Mouse (Mus musculus) embryo, embryonic 11 days (tissue): ENCODE measurements at regions not wholly inside any gene's neighbourhood (a gene's known extent, or its start where the extent isn't known, plus 50 kb on each side); places are given as distances from the start of the nearest gene placed in this dataset.

Source experiments
- DNase-seq: peaks from one replicate; pipeline ENCODE4 v3.0.0-alpha.2; 2015

DNA sequence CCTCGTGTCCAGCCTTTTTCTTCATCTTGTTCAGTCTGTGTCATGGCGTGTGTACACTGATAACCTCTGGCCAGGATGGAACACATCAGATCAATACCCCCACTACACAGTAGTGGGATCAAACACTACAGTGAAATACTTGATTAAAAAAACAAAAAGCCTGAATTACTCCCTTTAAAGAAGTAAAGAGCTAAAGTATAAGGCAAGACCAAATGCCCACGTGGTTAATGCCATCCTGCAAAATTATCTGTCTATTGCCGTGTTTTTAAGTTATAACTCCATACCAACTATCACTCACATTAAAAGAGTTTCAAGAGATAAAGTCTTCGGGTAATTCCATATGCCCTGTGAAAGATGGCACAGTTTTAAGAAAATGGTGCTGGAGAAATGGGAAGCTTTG is 198.6 kb upstream of the Hnrnpa3 start:
- no peak for DNase-seq

DNA sequence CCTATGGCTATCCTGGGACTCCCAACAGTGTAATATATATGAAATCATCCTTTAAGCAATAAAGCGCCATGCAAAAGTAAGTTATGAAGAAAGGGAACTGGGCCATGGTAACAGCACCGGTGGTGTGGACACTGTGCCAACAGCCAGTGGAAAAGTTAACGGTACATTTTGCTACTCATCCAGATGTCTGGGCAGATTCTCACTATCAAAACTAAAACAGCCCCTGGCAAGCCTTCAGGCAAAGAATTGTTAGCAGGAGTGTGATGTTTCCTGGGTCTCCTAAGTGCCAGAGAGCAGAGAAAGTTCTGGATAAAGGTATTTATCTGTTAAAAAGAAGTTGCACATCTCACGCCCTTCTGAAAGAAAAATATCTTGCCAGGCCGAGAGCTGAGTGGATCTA is 198.0 kb upstream of the Hnrnpa3 start:
- DNase-seq, result no peak

DNA sequence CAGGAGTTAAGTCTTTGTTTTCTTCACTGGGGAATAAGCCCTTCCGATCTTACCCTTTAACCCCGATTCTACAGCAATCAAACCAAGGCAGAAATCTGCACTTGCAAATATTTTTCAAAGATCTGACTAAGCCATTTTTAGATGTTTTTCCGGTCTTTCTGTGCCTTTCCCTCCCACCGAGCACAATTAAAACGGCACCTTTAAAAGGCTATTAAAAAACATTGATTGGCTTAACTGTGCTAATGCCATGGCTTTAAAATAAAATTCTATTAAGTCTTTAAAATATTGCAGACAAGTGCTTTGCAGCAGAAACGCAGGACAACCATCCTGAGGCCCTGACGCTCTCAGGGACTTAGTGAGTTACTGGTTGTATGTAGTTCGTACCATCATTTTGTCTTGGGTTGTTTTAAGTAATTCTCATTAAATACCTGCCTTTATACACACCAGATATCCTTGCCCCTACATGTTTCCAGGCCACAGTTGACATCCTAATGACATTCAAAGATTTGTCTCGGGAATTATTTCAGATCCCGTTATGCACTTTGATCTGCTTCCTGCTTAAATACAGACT is 197.6 kb upstream of the Hnrnpa3 start:
- no peak for DNase-seq

DNA sequence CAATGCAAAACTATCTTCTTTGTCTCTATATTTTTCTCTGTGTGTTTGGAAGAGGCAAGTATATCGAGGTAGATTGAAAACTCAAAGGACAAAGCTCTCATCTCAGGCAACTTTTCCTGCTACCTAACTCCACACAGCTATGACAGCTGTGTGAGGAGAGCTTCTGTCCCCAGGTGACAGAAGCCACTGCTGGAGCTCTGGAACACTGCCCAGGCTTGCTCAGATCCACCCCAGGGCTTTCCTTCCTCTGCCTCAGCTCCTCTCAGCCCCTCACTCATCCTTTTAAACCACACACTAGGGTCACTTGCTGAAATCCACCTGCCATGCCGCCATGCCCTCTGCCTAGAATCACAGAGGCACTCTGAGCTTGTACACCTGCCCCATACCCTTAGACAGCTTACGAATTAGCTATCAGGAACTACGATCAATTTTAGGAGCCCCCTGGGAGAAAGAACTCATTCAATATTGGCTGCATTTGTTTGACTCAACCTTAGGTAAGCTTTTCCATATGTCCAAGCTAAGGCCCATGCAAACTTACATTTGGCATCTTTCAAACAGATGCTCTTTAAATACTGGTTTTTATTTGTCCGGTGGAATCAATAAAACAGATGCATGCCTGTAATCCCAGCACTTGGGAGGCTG is 196.9 kb upstream of the Hnrnpa3 start:
- peak; percentile 16 for DNase-seq

DNA sequence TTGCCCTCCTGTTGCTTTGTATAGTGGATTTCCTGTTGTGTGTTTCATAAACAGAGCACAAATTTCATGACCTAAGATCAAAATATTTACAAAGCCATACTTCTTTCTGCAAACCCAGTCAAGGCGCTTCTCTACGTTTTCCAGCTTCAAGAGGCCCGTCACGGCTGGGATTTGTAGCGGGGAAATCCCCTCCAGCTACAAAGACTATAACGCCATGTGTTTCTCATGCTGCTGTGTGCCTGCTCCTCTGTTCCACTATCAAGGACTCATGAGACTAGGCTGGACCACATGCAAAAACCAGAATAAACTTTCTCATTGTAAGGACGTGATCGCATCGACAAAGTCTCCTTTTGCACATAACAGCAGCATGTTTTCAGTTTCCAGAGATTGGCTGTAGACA is 196.0 kb upstream of the Hnrnpa3 start:
- peak; percentile 30 for DNase-seq

DNA sequence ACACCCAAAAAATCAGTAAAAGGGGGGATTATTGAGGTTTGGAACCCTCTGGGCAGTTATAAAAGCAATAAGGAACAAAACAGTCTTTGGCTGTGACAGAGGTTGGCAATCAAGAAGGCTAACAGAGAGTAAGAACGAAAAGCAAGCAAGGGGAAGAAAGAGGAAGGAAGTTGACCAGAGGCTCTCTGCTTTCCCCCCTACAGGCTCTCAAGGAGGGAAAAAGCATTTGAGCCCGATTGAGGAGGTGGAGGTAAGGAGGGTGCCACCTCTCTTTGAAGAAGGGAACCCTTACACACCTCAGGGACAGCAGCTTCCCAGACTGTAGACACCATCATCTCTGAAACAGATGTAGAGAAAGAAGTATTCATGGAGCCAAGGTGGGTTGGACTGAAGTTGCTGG is 194.6 kb upstream of the Hnrnpa3 start:
- DNase-seq, result no peak

DNA sequence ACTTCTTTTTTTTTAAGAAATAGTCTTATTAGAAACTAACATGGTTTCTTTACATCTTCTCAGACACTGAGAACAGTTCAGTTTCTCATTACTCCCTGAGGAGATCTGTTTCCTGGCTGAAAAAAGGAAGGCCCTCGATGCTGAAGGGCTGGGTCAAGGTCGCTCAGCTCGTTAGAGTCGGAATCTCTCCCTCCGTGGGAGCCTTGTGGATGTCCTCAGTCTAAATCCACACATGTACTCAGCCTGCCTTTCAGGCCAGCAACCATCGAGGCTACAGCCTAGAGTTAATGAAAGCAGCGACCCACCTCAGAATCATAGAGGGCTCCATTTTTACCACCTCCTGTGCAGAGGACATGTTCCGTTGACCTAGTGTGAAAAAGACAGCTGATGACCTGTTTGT is 190.2 kb upstream of the Hnrnpa3 start:
- DNase-seq, result no peak

DNA sequence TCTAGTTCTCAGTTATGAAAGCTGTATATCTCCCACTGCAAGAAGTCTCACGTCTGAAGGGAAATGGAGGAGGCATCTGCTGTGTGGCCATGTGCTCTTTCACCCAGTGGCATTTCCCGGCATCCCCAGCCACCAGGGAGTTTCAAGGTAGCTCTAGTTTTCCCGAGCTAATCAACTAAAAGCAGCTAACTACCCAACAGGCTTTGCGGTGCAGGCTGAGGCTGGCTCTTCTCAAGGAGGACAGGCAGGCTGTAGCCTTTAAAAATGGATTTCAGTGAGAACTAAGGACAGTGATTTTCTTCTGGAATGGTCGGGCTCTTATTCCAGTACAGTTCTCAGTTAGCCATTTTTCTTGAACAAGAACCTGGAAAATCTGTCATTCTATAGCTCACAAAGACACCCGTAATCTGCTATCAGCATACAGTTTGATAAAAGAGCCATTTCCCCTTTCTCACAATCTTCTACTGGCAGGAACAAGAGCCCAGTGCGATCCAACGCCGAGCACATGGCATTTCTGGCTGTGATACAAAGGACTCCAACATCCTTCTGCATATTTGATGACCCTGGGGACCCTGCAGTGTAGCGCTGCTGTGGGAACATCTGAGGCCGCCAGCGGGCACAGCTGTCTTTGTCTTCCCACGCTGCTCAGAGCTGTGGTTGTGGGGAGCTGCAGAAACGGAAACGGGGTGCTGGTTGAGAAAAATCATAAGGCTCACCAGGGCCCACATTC is 188.9 kb upstream of the Hnrnpa3 start:
- DNase-seq, result peak; percentile 72

DNA sequence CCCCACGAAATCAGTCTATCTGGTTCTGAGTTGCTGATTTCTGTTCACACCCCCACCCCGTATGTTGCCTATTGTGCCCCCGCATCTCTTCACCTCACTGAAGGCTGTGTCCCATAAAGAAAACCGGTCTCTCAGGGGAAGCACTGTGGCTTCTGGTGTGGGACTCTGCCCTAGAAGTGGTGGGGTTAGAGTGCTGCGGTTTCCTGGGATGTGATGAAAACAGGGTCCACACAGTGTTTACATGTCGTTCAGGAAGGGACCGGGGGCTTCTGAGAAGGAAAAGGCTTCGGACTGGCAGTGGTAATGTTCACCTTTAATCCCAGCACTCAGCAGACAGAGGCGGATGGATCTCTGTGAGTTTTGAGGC is 188.4 kb upstream of the Hnrnpa3 start:
- no peak for DNase-seq

DNA sequence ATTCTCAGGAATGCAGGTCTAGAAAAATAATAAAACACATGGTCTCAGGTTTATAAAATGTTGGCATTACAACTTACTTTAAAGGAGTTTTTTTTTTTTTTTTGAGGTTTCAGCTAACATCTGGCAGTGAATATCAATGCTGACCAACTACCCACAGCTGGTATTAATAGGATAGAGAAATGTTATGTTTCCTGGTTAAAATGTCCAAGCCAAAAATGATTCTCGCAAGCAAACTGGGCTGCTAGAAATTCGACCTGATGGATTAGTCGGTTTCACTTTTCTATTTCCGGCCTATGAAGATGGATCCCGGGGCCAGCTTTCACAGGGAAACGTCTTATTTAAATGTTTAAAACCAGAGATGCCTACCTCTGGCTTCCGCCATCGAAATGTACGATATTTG is 186.6 kb upstream of the Hnrnpa3 start:
- DNase-seq, result no peak

DNA sequence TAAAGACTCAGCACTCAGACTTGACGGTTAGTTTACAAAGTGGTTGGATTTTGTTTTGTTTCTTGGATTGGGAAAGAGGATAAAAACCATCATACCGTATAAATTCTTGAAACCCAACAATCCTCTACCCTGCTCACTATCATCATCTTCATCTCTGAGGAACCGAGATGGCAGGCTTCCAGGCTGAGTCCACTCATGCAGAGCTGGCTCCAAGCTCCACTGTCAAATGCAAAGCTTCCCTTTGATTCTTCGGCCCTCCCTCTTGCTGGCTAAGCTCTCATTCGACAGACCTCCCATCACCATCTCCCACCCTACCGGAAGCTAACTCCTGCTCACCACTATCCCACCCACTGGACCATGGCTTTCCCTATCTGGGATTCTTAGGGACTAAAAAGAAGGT is 184.6 kb upstream of the Hnrnpa3 start:
- DNase-seq, result no peak

DNA sequence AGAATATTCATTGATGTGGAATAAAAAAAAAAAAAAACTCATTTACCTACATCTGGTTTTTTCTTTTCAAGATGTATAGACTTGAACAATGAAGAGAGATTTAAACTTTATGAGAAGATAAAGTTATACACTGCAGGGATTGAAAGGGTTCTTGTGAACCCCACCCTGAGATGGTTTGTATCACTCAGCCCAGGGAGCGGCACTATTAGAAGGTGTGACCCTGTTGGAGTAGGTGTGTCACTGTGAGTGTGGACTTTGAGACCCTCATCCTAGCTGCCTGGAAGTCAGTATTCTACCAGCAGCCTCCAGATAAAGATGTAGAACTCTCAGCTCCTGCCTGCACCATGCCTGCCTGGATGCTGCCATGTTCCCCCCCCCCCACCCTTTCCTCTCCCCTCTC is 182.7 kb upstream of the Hnrnpa3 start:
- DNase-seq, result no peak

DNA sequence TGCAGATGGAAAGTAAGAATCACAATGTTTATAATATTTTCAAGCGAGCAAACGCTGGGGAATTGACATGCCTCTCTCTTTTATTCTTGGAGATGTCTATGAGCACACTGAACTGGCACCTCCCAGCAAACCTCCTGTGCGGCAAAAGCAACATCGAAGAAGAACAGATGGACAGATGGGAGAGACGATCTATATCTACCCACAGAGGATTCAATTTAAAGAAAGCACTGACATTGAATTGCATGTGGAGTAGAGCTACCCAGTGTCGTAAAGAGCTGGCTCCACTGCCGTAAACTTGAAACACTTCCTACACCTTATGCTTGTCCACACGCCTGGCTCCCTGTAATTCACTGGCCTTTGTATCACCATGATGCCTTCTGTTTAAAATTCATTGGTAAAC is 182.0 kb upstream of the Hnrnpa3 start:
- DNase-seq, result no peak

DNA sequence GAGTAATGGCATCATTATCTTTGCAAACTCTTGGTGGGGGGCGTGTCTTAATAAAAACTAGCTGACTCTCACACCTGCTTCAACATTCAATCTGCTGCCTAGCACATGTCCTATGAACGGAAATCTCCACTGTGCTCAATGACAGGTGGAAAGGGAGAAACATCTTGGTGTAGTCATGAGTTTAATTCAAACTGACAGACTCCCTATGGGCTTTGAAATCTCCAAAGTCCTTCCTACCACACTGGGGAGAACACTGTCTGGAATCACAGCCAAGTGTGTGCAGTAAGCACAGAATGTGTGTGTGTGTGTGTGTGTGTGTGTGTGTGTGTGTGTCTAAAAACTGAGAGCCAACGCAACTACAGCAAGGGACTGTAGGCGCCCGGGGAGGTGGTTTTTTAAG is 179.5 kb upstream of the Hnrnpa3 start:
- no peak for DNase-seq

DNA sequence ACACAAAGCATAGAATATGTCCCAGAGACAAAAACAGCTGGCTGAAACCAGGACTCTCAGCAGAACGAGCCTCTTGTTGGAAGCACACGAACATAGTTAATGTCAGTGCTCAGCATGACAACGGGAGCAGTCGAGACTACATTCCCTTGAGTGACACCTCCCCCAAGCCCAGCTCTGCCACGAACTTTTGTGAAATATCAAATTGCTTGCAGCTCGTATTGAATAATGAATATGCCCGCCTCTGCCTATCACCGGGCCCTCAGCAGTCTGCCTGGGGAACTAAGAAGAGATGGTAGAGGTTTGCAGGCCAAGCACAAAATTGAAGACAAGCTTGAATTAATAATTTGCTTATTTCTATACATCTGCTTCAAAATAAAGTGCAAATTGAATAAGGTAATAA is 177.2 kb upstream of the Hnrnpa3 start:
- DNase-seq, result no peak

DNA sequence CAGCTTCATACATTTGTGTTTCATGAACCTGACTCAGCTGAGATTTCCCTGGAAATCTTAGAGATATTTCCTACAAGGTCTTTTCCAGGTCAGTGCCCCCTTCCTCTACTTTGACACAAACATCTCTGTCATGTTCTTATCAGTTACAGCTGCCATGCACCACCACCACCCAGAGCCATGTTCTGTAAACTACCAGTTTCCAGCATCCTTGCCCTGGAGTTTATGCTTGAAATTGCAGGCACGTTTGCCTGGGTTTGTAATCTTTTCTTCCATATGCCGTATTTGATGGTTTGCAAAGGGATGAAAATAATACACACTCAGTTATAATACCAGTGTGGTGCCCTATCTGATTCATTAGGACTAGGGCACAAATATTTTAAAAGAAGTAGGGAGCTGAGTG is 176.6 kb upstream of the Hnrnpa3 start:
- DNase-seq, result no peak

DNA sequence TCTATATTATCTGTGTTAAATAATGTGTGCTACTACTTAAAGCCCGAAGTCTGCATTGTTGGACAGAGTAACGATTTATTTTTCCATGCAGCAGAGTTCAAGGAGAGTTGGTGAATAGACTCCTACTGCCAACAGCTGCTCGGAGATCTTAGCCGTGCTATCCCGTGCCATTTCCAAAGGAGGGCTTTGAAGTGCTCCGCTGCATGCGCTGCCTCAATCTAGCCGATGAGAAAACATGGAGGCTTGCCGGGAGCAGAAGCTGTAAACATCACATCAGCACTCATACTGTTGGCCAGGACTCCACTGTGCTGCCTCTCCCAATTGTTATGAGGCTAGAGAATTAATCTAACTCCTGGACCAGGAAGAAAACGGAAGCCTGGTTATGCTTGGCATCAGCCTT is 174.1 kb upstream of the Hnrnpa3 start:
- no peak for DNase-seq

DNA sequence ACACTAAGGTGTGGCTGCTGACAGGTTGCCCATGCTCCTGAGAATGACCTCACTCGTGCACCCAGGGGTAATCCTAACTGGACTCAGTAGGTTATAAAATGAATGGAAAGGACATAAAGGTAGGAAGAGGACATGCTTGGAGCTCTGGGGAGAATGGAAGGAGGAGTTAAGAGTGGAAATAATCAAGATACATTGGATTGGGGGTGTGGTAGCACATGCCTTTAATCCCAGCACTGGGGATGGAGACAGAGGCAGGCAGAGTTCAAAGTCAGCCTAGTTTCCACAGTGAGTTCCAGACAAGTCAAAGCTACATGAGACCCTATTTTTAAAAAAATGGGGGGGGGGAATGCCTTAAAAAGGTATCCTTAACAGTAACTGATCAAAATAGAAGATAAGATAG is 167.9 kb upstream of the Hnrnpa3 start:
- DNase-seq, result no peak

DNA sequence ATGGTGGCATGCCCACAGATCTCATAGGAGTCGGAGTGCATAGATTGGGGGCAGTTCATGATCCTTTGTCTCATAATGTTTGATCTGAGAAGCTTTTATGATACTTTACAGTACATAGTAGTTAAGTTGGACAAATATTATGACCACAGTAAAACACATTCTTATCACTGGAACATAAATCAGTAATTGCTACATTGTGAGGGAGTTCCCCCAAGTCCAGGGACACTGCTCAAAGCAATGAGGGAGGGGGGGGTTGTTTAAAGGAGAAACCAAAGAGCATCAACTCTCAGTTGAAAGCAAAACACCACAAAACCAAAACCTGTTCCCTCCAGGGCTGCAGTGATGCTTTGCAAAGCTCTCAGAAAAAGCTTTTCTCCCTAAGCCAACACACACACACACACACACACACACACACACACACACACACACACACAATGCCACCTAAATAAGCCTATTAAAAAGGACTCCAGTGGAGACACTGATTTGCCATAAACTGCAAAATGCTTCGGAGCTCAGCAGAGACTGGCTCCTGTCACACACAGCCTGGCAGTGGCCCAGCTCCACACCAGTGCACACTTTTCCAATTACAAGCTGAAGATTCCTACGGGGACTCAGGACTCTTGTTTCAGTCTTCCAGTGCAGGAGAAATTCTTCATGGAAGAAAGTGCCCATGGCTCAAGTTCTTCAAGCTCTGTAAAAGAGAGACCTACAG is 167.1 kb upstream of the Hnrnpa3 start:
- no peak for DNase-seq

DNA sequence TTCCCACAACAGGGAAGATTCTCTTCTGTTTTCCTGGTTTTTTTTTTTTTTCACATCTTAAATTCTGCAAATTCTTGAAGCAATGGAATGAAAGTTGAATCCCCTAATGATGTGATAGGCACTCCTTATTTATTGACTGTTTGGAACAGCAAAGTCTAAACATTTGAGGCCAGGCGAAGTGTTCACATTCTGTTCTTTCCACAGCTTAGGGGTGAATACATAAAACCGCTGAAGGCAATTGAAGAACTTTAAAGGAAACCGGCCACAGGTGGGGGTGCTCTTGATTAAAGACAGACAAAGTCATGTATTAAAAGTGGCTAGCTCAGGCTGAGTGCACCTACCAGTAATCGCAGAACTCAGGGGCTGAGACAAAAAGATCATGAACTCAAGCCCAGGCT is 166.6 kb upstream of the Hnrnpa3 start:
- no peak for DNase-seq

DNA sequence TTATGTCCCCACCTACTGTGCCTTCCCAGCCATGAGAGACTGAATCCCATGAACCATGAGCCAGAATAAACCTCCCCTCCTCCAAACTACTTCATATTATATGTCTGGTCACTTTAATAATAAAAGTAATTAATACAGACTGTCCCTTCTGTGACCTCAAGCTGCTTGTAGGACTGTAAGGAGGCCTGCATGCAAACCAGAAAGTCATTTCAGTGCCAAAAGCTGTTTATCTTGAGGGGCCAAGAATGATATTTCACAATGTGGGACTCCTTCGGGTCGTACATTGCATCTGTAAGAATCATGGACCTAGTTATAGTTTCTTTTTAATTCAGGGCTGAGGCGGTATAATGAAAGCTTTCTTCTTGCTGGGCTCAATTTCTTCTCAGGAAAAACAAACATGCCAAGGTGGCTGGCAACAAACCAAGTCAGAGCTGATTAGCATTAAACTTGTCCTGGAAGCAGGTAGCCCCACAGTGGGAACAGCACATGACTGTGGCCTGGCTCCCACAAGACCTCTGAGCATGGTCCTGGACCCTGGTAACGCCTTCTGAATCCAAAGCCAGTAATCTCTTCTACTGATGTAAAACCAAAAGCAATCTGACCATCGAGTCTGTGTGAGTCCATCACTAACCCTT is 162.3 kb upstream of the Hnrnpa3 start:
- no peak for DNase-seq

DNA sequence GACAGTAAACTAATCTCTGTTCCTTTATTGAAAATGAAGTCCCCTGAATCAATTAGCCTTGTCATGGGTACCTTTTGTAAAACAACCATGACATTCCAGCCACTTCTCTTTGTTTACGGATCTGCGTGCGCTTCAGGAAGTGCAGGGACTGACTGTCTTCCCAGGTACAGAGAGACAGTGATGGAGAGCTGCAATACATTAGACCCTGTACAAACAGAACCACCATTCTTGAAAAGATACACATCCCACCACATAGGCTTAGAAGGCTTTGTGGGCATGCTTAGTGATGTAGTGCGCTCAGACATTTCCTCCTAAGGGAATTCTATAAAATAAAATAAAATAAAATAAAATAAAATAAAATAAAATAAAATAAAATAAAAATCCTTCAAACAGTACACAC is 148.8 kb upstream of the Hnrnpa3 start:
- DNase-seq, result no peak

DNA sequence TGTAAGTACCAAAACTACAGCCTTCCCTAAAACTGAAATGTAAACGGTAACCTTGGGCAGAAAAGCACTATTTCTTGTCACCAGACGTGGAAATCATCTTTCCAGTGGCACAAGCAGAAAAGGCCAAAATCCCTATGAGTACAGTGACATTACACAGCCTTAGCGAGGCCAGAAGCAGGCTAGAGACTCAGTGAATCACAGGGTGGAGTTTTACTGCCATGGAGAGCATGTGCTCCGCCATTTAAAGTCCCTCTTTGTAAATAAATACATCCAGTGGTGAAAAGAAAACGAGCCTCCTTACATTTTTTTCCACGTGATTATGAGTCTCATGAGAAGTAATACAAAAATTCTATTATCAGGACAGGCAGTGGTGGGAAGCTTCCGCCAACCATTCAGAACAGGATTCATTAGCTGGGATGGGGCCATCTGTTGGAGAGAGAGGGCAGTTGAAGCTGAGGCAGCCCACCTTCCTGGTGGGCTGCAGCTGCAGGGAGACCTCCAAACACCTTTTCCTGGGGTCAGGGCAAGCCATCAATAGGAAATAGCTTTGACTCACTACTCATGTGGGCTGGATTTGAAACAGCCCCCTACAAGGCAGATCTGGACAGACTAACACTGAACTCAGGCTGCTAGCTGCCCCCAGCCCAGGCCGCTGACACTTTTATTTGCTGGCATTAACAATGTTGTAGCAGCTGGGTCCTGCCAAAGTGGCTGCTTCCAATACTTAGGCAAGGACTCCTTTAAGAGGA is 146.5 kb upstream of the Hnrnpa3 start:
- DNase-seq, result peak; percentile 60
